Mouse (Mus musculus) left cerebral cortex, adult 2 months (tissue): ENCODE measurements at regions not wholly inside any gene's neighbourhood (a gene's known extent, or its start where the extent isn't known, plus 50 kb on each side); places are given as distances from the start of the nearest gene placed in this dataset.

Experiments
- DNase-seq, 2 experiments: peaks; one replicate each; pipeline ENCODE4 v3.0.0; 2021 to 2022; ENCODE audit warnings: low spot score in 2 of 2, mixed read lengths in 1 of 2; ENCODE audit errors: extremely low spot score in 1 of 2
- H3K27ac ChIP-seq: fragments of 200-600 bp; 2 replicates; pipeline ENCODE4 v1.8.1; 2022
- H3K4me3 ChIP-seq: fragments of 200-600 bp; 2 replicates; pipeline ENCODE4 v1.8.1; 2022
- CTCF ChIP-seq: fragments of 200-600 bp; IDR thresholded peaks from 2 replicates; pipeline ENCODE4 v1.8.1; 2022; ENCODE audit warnings: antibody characterized with exemption, mild to moderate bottlenecking, moderate library complexity
- intact Hi-C: fragments of 180-260 bp; cut with DNase I; formaldehyde crosslinking; loops from one replicate; pipeline ENCODE4 v1.15.1; 2025

- no peak overlapping the region for H3K27ac ChIP-seq
- H3K4me3 ChIP-seq, result no peak overlapping the region
- DNase-seq, result no peak
- no peak for TF ChIP-seq CTCF
- intact Hi-C loops, result no loop called here
Measured at GRCm38 (mm10) chr13:55900190-55900526, 64.2 kb upstream of the Pitx1 start.

GRCm38 (mm10) chr13:55899501-55900189 is 63.7 kb upstream of the Pitx1 start:
- intact Hi-C loops, result no loop called here
- no peak for DNase-seq
- TF ChIP-seq CTCF, result no peak
- Histone ChIP-seq H3K4me3 (no peak overlapping the region), H3K27ac (no peak overlapping the region)

DNA sequence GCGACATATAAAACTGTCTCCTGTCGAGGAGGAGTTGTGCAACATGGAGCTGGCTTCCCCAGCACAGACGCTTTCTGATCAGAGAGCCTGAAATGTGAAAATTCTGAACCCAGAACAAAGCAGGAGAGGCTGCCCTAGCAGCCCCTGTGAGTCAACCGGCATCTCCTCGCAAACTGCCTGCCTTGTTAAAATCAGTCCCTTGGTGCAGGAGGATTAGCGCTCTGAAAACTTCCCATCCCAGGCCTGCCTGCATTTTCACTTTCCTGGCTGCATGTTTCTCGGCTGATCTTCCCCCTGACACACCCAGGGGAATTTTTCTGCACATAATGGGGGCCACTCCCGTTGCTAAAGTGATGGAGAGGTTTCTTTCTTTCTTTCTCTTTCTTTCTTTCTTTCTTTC is 63.0 kb upstream of the Pitx1 start:
- intact Hi-C loops, result no loop called here
- H3K27ac ChIP-seq, result no peak overlapping the region
- DNase-seq, result no peak
- H3K4me3 ChIP-seq, result no peak overlapping the region
- no peak for TF ChIP-seq CTCF

- Histone ChIP-seq H3K27ac (no peak overlapping the region), H3K4me3 (no peak overlapping the region)
- intact Hi-C loops, result no loop called here
- DNase-seq, result no peak
- no peak for TF ChIP-seq CTCF
Measured at GRCm38 (mm10) chr13:55898257-55898950, 62.4 kb upstream of the Pitx1 start.

- DNase-seq, result no peak
- intact Hi-C loops, result no loop called here
- Histone ChIP-seq H3K4me3 (no peak overlapping the region), H3K27ac (no peak overlapping the region)
- no peak for TF ChIP-seq CTCF
Measured at GRCm38 (mm10) chr13:55895505-55895904, 59.5 kb upstream of the Pitx1 start.

- no peak overlapping the region for H3K27ac ChIP-seq
- H3K4me3 ChIP-seq, result no peak overlapping the region
- intact Hi-C loops, result no loop called here
- no peak for DNase-seq
- TF ChIP-seq CTCF, result no peak
Measured at GRCm38 (mm10) chr13:55893154-55894018, 57.4 kb upstream of the Pitx1 start.

DNA sequence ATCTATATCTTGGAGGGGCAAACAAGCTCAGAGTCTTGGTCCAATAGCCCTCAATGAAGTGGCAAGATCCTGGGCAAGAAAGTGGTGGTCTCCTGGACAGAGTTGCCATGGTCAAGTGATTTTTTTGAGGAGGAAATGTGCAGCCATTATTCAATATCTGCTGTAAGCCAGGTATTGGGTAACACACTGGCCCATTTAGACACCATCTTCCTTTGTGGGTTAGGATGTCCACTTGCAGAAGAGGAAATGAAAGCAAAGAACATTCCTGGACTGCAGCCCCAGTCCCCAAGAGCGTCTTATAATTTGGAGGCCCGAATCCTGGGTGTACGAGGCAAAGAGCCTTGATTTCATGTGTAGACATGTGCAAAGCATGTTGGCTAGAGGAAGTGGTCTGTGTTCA is 56.3 kb upstream of the Pitx1 start:
- intact Hi-C loops, result no loop called here
- Histone ChIP-seq H3K4me3 (no peak overlapping the region), H3K27ac (no peak overlapping the region)
- no peak for DNase-seq
- TF ChIP-seq CTCF, result no peak

DNA sequence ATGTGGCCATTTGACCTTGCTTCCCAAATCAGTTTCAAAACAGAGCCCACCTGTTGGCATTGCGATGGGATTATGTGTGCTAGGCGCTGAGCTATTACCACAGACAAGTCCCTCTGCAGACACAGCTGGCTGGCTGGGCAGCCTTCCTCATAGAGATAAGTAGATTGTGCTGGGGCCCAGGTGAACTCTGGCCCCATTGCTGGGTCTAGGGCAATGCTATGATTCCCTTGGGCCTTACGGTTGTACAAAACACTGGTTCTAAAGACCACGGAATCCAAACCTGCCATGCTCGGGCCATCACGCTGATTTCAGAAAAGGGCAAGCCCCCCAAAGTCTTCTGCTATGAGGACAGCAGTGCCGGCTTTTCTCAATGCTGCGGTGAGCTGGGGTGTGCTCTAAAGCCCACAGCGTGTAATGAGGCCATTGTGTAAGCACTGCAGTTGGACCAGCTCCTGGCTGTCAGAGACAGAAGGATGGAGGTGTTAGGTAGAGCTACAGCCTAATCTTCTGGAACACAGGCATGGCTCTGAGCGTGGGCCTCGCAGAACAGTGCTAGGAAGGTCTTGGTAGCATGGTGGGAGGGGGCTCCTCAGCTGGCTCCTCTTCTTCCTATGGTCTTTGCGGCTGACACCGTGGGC is 51.2 kb upstream of the Pitx1 start:
- Histone ChIP-seq H3K27ac (no peak overlapping the region), H3K4me3 (no peak overlapping the region)
- DNase-seq, result no peak
- intact Hi-C loops, result no loop called here
- no peak for TF ChIP-seq CTCF
